Mouse (Mus musculus) midbrain, embryonic 12.5 days (tissue): Measurements from ENCODE around the gene Ankar. TPM values are rescaled to one million over a fixed set of nuclear protein-coding genes. Genes with fewer than 3 reads are reported as not detected.

ENCODE experiments used
- ATAC-seq: fragments of 200-750 bp; cut with Nextera tagmentation; 2 replicates; pipeline ENCODE4 v1.8.0; 2017; ENCODE audit warnings: low read depth, moderate TSS enrichment, moderate library complexity; ENCODE audit not compliant: low FRiP score
- H3K27ac ChIP-seq: fragments of 300-500 bp; sonication (generic); replicated peaks from 2 replicates; pipeline ENCODE4 v1.5.1; 2016; ENCODE audit warnings: mild to moderate bottlenecking
- H3K27me3 ChIP-seq: fragments of 300-500 bp; sonication (generic); 2 replicates; pipeline ENCODE4 v1.6.1; 2016; ENCODE audit warnings: mild to moderate bottlenecking
- H3K36me3 ChIP-seq: fragments of 300-500 bp; sonication (generic); 2 replicates; pipeline ENCODE4 v1.6.1; 2016
- H3K4me1 ChIP-seq: fragments of 300-500 bp; sonication (generic); 2 replicates; pipeline ENCODE4 v1.6.1; 2016
- H3K4me2 ChIP-seq: fragments of 300-500 bp; sonication (generic); replicated peaks from 2 replicates; pipeline ENCODE4 v1.6.1; 2016; ENCODE audit warnings: mild to moderate bottlenecking, moderate library complexity
- H3K4me3 ChIP-seq: fragments of 300-500 bp; sonication (generic); 2 replicates; pipeline ENCODE4 v1.5.1; 2016; ENCODE audit warnings: mild to moderate bottlenecking
- H3K9ac ChIP-seq: fragments of 300-500 bp; sonication (generic); replicated peaks from 2 replicates; pipeline ENCODE4 v1.6.1; 2016; ENCODE audit warnings: mild to moderate bottlenecking, moderate library complexity
- H3K9me3 ChIP-seq: fragments of 300-500 bp; sonication (generic); 2 replicates; pipeline ENCODE4 v1.6.1; 2016; ENCODE audit warnings: mild to moderate bottlenecking
- WGBS: fragments of 180-500 bp; shearing (Covaris S2); methylation state at CpG from one replicate; pipeline ENCODE4 v1.1.7; 2016; 5-methylcytosine and 5-hydroxymethylcytosine counted together
- polyA plus RNA-seq: library from polyadenylated mRNA; unstranded; fragments of >200 nt; fragmentation: Nextera tagmentation; extraction: Ambion mirVana; gene quantifications from 2 replicates; pipeline ENCODE4 v1.2.1, GENCODE M21; 2016

Gene Ankar
- polyA plus RNA-seq, 1 experiment from 2014 or later, result not detected

- Histone ChIP-seq H3K4me1 (peaks cover 6% of the 10 kb centered on the region), H3K4me3 (no peak overlapping the region), H3K9ac (no peak overlapping the region), H3K27ac (no peak overlapping the region), H3K9me3 (no peaks in the 10 kb centered on the region), H3K36me3 (no peaks in the 10 kb centered on the region), H3K27me3 (no peaks in the 10 kb centered on the region), H3K4me2 (no peak overlapping the region)
- ATAC-seq, result no peak
- WGBS, result 63% methylated on average over 4 of the region's 4 CpGs
These were observed 7.1 kb upstream of the Ankar start for GRCm38 (mm10) chr1:72707525-72707924.

- no peak overlapping the region for H3K9ac ChIP-seq
- no peaks in the 10 kb centered on the region for H3K9me3 ChIP-seq
- no peaks in the 10 kb centered on the region for H3K36me3 ChIP-seq
- no peak overlapping the region for H3K4me2 ChIP-seq
- no peaks in the 10 kb centered on the region for H3K27me3 ChIP-seq
- no peak overlapping the region for H3K4me3 ChIP-seq
- no peaks in the 10 kb centered on the region for H3K4me1 ChIP-seq
- ATAC-seq, result no peak
- H3K27ac ChIP-seq, result no peak overlapping the region
- 80% methylated on average over 4 of the region's 4 CpGs for whole genome bisulfite sequencing
These were observed 1.7 kb downstream of the Ankar start for GRCm38 (mm10) chr1:72698651-72699050.

- no peak overlapping the region for H3K27ac ChIP-seq
- no peaks in the 10 kb centered on the region for H3K36me3 ChIP-seq
- H3K4me1 ChIP-seq, result no peaks in the 10 kb centered on the region
- H3K27me3 ChIP-seq, result no peaks in the 10 kb centered on the region
- no peak for ATAC-seq
- H3K9ac ChIP-seq, result no peak overlapping the region
- H3K4me2 ChIP-seq, result no peak overlapping the region
- no peak overlapping the region for H3K4me3 ChIP-seq
- H3K9me3 ChIP-seq, result no peaks in the 10 kb centered on the region
- 48% methylated on average over 3 of the region's 3 CpGs for WGBS
These were observed 4.1 kb downstream of the Ankar start for GRCm38 (mm10) chr1:72696256-72696655.

GRCm38 (mm10) chr1:72673070-72673469, 27.3 kb downstream of the Ankar start:
- Histone ChIP-seq H3K4me1 (no peaks in the 10 kb centered on the region), H3K9ac (no peak overlapping the region), H3K27me3 (no peaks in the 10 kb centered on the region), H3K27ac (no peak overlapping the region), H3K36me3 (no peaks in the 10 kb centered on the region), H3K9me3 (no peaks in the 10 kb centered on the region), H3K4me3 (no peak overlapping the region), H3K4me2 (no peak overlapping the region)
- WGBS, result 57% methylated on average over 3 of the region's 3 CpGs
- no peak for ATAC-seq

- Histone ChIP-seq H3K9me3 (no peaks in the 10 kb centered on the region), H3K4me3 (peak overlapping the region; percentile 33), H3K4me1 (no peaks in the 10 kb centered on the region), H3K27me3 (0 out of 2 replicates have a peak, but pooled peaks cover 5% of the 10 kb centered on the region), H3K4me2 (peak overlapping the region; percentile 53), H3K36me3 (no peaks in the 10 kb centered on the region), H3K27ac (no peak overlapping the region), H3K9ac (no peak overlapping the region)
- ATAC-seq, result peak; percentile 73; the same call in 1 of the 2 replicates
- WGBS, result 41% methylated on average over 49 of the region's 49 CpGs
These were observed 59.5 kb downstream of the Ankar start for GRCm38 (mm10) chr1:72640658-72641410.

GRCm38 (mm10) chr1:72635221-72635620, 65.2 kb downstream of the Ankar start:
- H3K4me2 ChIP-seq, result no peak overlapping the region
- no peaks in the 10 kb centered on the region for H3K4me1 ChIP-seq
- no peak overlapping the region for H3K27ac ChIP-seq
- H3K27me3 ChIP-seq, result 0 out of 2 replicates have a peak, but pooled peaks cover 5% of the 10 kb centered on the region
- no peaks in the 10 kb centered on the region for H3K9me3 ChIP-seq
- H3K36me3 ChIP-seq, result peaks cover 38% of the 10 kb centered on the region
- no peak overlapping the region for H3K9ac ChIP-seq
- no peak for ATAC-seq
- H3K4me3 ChIP-seq, result no peak overlapping the region
- WGBS, result 26% methylated on average over 5 of the region's 5 CpGs

GRCm38 (mm10) chr1:72612172-72612571, 88.2 kb downstream of the Ankar start:
- peaks cover 84% of the 10 kb centered on the region for H3K36me3 ChIP-seq

GRCm38 (mm10) chr1:72609887-72610877, 90.2 kb downstream of the Ankar start:
- WGBS, result 88% methylated on average over 23 of the region's 23 CpGs
- peaks cover 76% of the 10 kb centered on the region for H3K36me3 ChIP-seq
- H3K4me1 ChIP-seq, result 0 out of 2 replicates have a peak, but pooled peaks cover 2% of the 10 kb centered on the region
- H3K27ac ChIP-seq, result no peak overlapping the region
- no peaks in the 10 kb centered on the region for H3K27me3 ChIP-seq
- ATAC-seq, result no peak
- H3K9me3 ChIP-seq, result no peaks in the 10 kb centered on the region
- no peak overlapping the region for H3K4me3 ChIP-seq
- no peak overlapping the region for H3K4me2 ChIP-seq
- H3K9ac ChIP-seq, result no peak overlapping the region

More at GRCm38 (mm10) chr1:72612172-72612571, 88.2 kb downstream of the Ankar start:
- Histone ChIP-seq H3K27ac (no peak overlapping the region), H3K9ac (no peak overlapping the region), H3K4me2 (no peak overlapping the region), H3K4me1 (no peaks in the 10 kb centered on the region), H3K9me3 (no peaks in the 10 kb centered on the region), H3K27me3 (no peaks in the 10 kb centered on the region), H3K4me3 (no peak overlapping the region)
- no peak for ATAC-seq
- 90% methylated on average over 6 of the region's 6 CpGs for WGBS

GRCm38 (mm10) chr1:72609129-72609528, 91.2 kb downstream of the Ankar start:
- Histone ChIP-seq H3K9me3 (no peaks in the 10 kb centered on the region), H3K4me2 (no peak overlapping the region), H3K27ac (no peak overlapping the region), H3K27me3 (no peaks in the 10 kb centered on the region), H3K4me3 (no peak overlapping the region), H3K4me1 (0 out of 2 replicates have a peak, but pooled peaks cover 2% of the 10 kb centered on the region), H3K36me3 (peaks cover 70% of the 10 kb centered on the region), H3K9ac (no peak overlapping the region)
- no peak for ATAC-seq
- 88% methylated on average over 10 of the region's 10 CpGs for WGBS

GRCm38 (mm10) chr1:72606186-72606673, 94.1 kb downstream of the Ankar start:
- no peak for ATAC-seq
- Histone ChIP-seq H3K4me1 (0 out of 2 replicates have a peak, but pooled peaks cover 2% of the 10 kb centered on the region), H3K9ac (no peak overlapping the region), H3K27me3 (no peaks in the 10 kb centered on the region), H3K36me3 (peaks cover 61% of the 10 kb centered on the region), H3K27ac (no peak overlapping the region), H3K4me2 (no peak overlapping the region), H3K9me3 (no peaks in the 10 kb centered on the region), H3K4me3 (no peak overlapping the region)
- 78% methylated on average over 12 of the region's 12 CpGs for WGBS

- Histone ChIP-seq H3K9me3 (no peaks in the 10 kb centered on the region), H3K4me1 (0 out of 2 replicates have a peak, but pooled peaks cover 2% of the 10 kb centered on the region), H3K4me3 (no peak overlapping the region), H3K36me3 (peaks cover 68% of the 10 kb centered on the region), H3K4me2 (no peak overlapping the region), H3K27ac (no peak overlapping the region), H3K27me3 (no peaks in the 10 kb centered on the region), H3K9ac (no peak overlapping the region)
- WGBS, result 88% methylated on average over 5 of the region's 5 CpGs
- no peak for ATAC-seq
These were observed 97.6 kb downstream of the Ankar start for GRCm38 (mm10) chr1:72602803-72603202.
